Mouse (Mus musculus): ENCODE data around the gene Rnf24.
"Not testable (repeated sequence)": the region's sequence is repeated elsewhere in the genome, so short reads cannot be mapped to it uniquely, and the experiment has no call there.

Rnf24 gene

GRCm38 (mm10) chr2:131344449-131344848 is 8.2 kb downstream of the Rnf24 start:
- DNase-seq (ENCODE audit: extremely low read depth, insufficient read length, low spot score) = peak; percentile 72

GRCm38 (mm10) chr2:131337602-131338001 is 15.1 kb downstream of the Rnf24 start:
- no peak for DNase-seq (ENCODE audit: extremely low read depth, insufficient read length, low spot score)

- DNase-seq (ENCODE audit: extremely low read depth, insufficient read length, low spot score) = no peak
Measured at GRCm38 (mm10) chr2:131330548-131330947, 22.1 kb downstream of the Rnf24 start.

GRCm38 (mm10) chr2:131328981-131329380 is 23.7 kb downstream of the Rnf24 start:
- DNase-seq (ENCODE audit: extremely low read depth, insufficient read length, low spot score) = no peak

GRCm38 (mm10) chr2:131326044-131326443 is 26.6 kb downstream of the Rnf24 start:
- DNase-seq (ENCODE audit: extremely low read depth, insufficient read length, low spot score) = no peak

GRCm38 (mm10) chr2:131323675-131324074 is 29.0 kb downstream of the Rnf24 start:
- DNase-seq (ENCODE audit: extremely low read depth, insufficient read length, low spot score) = no peak

GRCm38 (mm10) chr2:131321192-131321591 is 31.5 kb downstream of the Rnf24 start:
- peak; percentile 71 for DNase-seq (ENCODE audit: extremely low read depth, insufficient read length, low spot score)

- DNase-seq (ENCODE audit: extremely low read depth, insufficient read length, low spot score) = no peak
Measured at GRCm38 (mm10) chr2:131319401-131319800, 33.3 kb downstream of the Rnf24 start.

- DNase-seq (ENCODE audit: extremely low read depth, insufficient read length, low spot score) = no peak
Measured at GRCm38 (mm10) chr2:131316167-131316566, 36.5 kb downstream of the Rnf24 start.

- DNase-seq (ENCODE audit: extremely low read depth, insufficient read length, low spot score) = no peak
Measured at GRCm38 (mm10) chr2:131309296-131309695, 43.4 kb downstream of the Rnf24 start.

- DNase-seq (ENCODE audit: extremely low read depth, insufficient read length, low spot score) = no peak
Measured at GRCm38 (mm10) chr2:131307822-131308221, 44.9 kb downstream of the Rnf24 start.

- DNase-seq (ENCODE audit: extremely low read depth, insufficient read length, low spot score) = no peak
Measured at GRCm38 (mm10) chr2:131307391-131307790, 45.3 kb downstream of the Rnf24 start.

GRCm38 (mm10) chr2:131305226-131305625 is 47.5 kb downstream of the Rnf24 start:
- DNase-seq (ENCODE audit: extremely low read depth, insufficient read length, low spot score) = peak; percentile 70

- DNase-seq (ENCODE audit: extremely low read depth, insufficient read length, low spot score) = peak; percentile 51
Measured at GRCm38 (mm10) chr2:131304497-131304896, 48.2 kb downstream of the Rnf24 start.

- no peak for DNase-seq (ENCODE audit: extremely low read depth, insufficient read length, low spot score)
Measured at GRCm38 (mm10) chr2:131301635-131302034, 51.1 kb downstream of the Rnf24 start.

GRCm38 (mm10) chr2:131300485-131300884 is 52.2 kb downstream of the Rnf24 start:
- DNase-seq (ENCODE audit: extremely low read depth, insufficient read length, low spot score) = no peak

GRCm38 (mm10) chr2:131298674-131299073 is 54.0 kb downstream of the Rnf24 start:
- not testable (repeated sequence) for DNase-seq (ENCODE audit: extremely low read depth, insufficient read length, low spot score)

GRCm38 (mm10) chr2:131296746-131297261 is 55.9 kb downstream of the Rnf24 start:
- no peak for DNase-seq (ENCODE audit: extremely low read depth, insufficient read length, low spot score)

GRCm38 (mm10) chr2:131290669-131291068 is 62.0 kb downstream of the Rnf24 start:
- DNase-seq (ENCODE audit: extremely low read depth, insufficient read length, low spot score) = no peak

- no peak for DNase-seq (ENCODE audit: extremely low read depth, insufficient read length, low spot score)
Measured at GRCm38 (mm10) chr2:131286276-131286675, 66.4 kb downstream of the Rnf24 start.

- no peak for DNase-seq (ENCODE audit: extremely low read depth, insufficient read length, low spot score)
Measured at GRCm38 (mm10) chr2:131281596-131281995, 71.1 kb downstream of the Rnf24 start.

- no peak for DNase-seq (ENCODE audit: extremely low read depth, insufficient read length, low spot score)
Measured at GRCm38 (mm10) chr2:131276722-131277121, 76.0 kb downstream of the Rnf24 start.

GRCm38 (mm10) chr2:131275493-131275892 is 77.2 kb downstream of the Rnf24 start:
- DNase-seq (ENCODE audit: extremely low read depth, insufficient read length, low spot score) = no peak
